8 mouse cellular contexts compared by ENCODE assay signal in genomic region chr1:134405509-134406413, GRCm38 (mm10). TPM values are rescaled to one million over a fixed set of nuclear protein-coding genes. Genes with fewer than 3 reads are reported as not detected.
DNase-seq lines count a peak whose midpoint lies in the region; ATAC-seq lines count a peak whose summit lies in the region.

Gene Cyb5r1, plus strand, starts transcription at chr1:134405559.

- peak within 1 kb of the TSS; percentile 62 for H3K9ac ChIP-seq in hindbrain, embryonic 15.5 days

- no peaks in the 10 kb centered on the region for H3K36me3 ChIP-seq in hindbrain, embryonic 15.5 days

- H3K4me1 ChIP-seq in hindbrain, embryonic 15.5 days (replicated peaks), result peaks cover 6% of the 10 kb centered on the region

- peak within 1 kb of the TSS; percentile 57 for H3K27ac ChIP-seq in hindbrain, embryonic 15.5 days (replicated peaks)

- peak within 1 kb of the TSS; percentile 91 for H3K4me2 ChIP-seq in hindbrain, embryonic 15.5 days

- under 1% methylated on average over 43 of the region's 43 CpGs for WGBS in hindbrain, embryonic 15.5 days

- peak; percentile 83 for DNase-seq in WW6 (ENCODE audit: low read depth, low spot score)
- peak; percentile 78 for DNase-seq in gastrocnemius, adult 18-20 months (ENCODE audit: low spot score)
- peak; percentile 51 for DNase-seq in left cerebral cortex, adult 11 months (ENCODE audit: low spot score)
- peak; percentile 85 to 86 for DNase-seq in lung, postnatal 4 days
- peak; percentile 75 for DNase-seq in right cerebral cortex, adult 18-20 months
- DNase-seq in urinary bladder, postnatal 14 days (ENCODE audit: low spot score), result peak; percentile 78

- peak; percentile 95 for ATAC-seq in common myeloid progenitor, adult 5-6 weeks (replicated peaks; ENCODE audit: low read depth, poor library complexity, severe bottlenecking)
- peak; percentile 96 for ATAC-seq in hindbrain, embryonic 15.5 days (ENCODE audit: low FRiP score, low read depth)

- H3K4me3 ChIP-seq in hindbrain, embryonic 15.5 days, result peak within 1 kb of the TSS; percentile 70

- no peaks in the 10 kb centered on the region for H3K9me3 ChIP-seq in hindbrain, embryonic 15.5 days

- H3K27me3 ChIP-seq in hindbrain, embryonic 15.5 days, result no peaks in the 10 kb centered on the region

RNA-seq across cellular contexts. Expression of gene Cyb5r1, which starts in this region (rescaled TPM):
- total RNA-seq in common myeloid progenitor, adult 5-6 weeks (2017), result 22.5 and 23.4 TPM in 2 replicates
- total RNA-seq in gastrocnemius, adult 18-20 months (2021), result 10 to 100 TPM; 80.0 to 84.8 TPM
- 14.6 and 16.5 TPM in 2 replicates for polyA plus RNA-seq in hindbrain, embryonic 15.5 days (2015; fragmentation: Nextera tagmentation; extraction: Ambion mirVana)

Comparison
In these comparisons a context has a peak if more than half of its experiments do, and no peak if none do; other contexts are left out.
1. Peak in every context shown above with its lines: DNase-seq, ATAC-seq, H3K4me3 ChIP-seq and H3K27ac ChIP-seq.